Mouse (Mus musculus) bone marrow, adult 2 months (tissue): ENCODE data around the gene Sik3.

Experiments
- CTCF ChIP-seq: fragments of 200-500 bp; IDR thresholded peaks from 2 replicates; pipeline ENCODE4 v1.5.1; 2011; ENCODE audit warnings: low read length, control low read depth; ENCODE audit not compliant: control insufficient read depth, insufficient read depth
- POLR2A ChIP-seq: fragments of 200-500 bp; IDR thresholded peaks from 2 replicates; pipeline ENCODE4 v1.6.1; 2011; ENCODE audit warnings: low read depth, mild to moderate bottlenecking, control low read depth, low read length, borderline replicate concordance; ENCODE audit not compliant: control insufficient read depth

DNA sequence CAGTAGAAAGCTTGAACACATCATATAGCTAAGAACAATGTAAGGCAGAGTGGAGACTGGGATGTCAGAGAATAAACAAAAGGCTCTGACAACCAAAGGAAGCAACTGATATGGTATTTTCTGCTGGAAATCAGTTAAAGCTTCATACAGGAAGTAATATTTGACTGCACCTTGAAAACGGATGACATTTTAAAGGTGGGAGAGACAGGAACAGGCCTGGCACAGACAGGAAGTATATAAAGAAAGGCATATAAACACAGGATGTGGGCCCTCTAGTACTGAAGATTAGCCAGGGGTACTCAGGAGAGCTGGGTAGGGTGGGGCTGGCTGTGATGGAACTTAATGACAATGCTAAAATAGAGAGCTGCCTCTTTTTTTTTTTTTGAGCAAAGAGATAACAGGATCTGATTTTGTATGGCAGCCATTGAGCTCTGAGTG is 163.3 kb downstream of the Sik3 start:
- TF ChIP-seq CTCF, result no peak
- no peak for TF ChIP-seq POLR2A
